Mouse (Mus musculus): Measurements from ENCODE around the gene Rims1. TPM values are rescaled to one million over a fixed set of nuclear protein-coding genes. Genes with fewer than 3 reads are reported as not detected.

Rims1 gene
- polyA plus RNA-seq, 1 experiment from 2014 or later, result 2.0 TPM

GRCm38 (mm10) chr1:22664196-22664595 is 141.6 kb downstream of the Rims1 start:
- 81% methylated on average over 6 of the region's 6 CpGs for WGBS
- DNase-seq (ENCODE audit: low spot score) (no peak), ATAC-seq (replicated peaks; ENCODE audit: insufficient number of reproducible peaks, low FRiP score, low TSS enrichment, low read depth) (no peak)
- Histone ChIP-seq H3K9ac (replicated peaks; ENCODE audit: low read length) (no peak overlapping the region), H3K27me3 (ENCODE audit: control insufficient read depth, insufficient read depth, low read length) (no peaks in the 10 kb centered on the region), H3K36me3 (replicated peaks; ENCODE audit: control insufficient read depth, insufficient read depth, low read depth, low read length) (no peaks in the 10 kb centered on the region), H3K9me3 (replicated peaks; ENCODE audit: control insufficient read depth, low read length) (no peaks in the 10 kb centered on the region), H3K4me2 (ENCODE audit: low read depth, low read length) (no peak overlapping the region), H3K4me3 (ENCODE audit: low read depth, low read length) (no peak overlapping the region), H3K27ac (replicated peaks; ENCODE audit: low read depth, low read length) (no peak overlapping the region), H3K4me1 (ENCODE audit: control insufficient read depth, insufficient read depth, low read length) (no peaks in the 10 kb centered on the region)

GRCm38 (mm10) chr1:22661825-22662224 is 144.0 kb downstream of the Rims1 start:
- no peaks in the 10 kb centered on the region for H3K4me1 ChIP-seq (ENCODE audit: control insufficient read depth, insufficient read depth, low read length)
- WGBS, result 87% methylated on average over 3 of the region's 3 CpGs
- ATAC-seq (replicated peaks; ENCODE audit: insufficient number of reproducible peaks, low FRiP score, low TSS enrichment, low read depth) (no peak), DNase-seq (ENCODE audit: low spot score) (no peak)
- H3K27me3 ChIP-seq (ENCODE audit: control insufficient read depth, insufficient read depth, low read length), result no peaks in the 10 kb centered on the region
- H3K9ac ChIP-seq (replicated peaks; ENCODE audit: low read length), result no peak overlapping the region
- H3K27ac ChIP-seq (replicated peaks; ENCODE audit: low read depth, low read length), result no peak overlapping the region
- no peaks in the 10 kb centered on the region for H3K9me3 ChIP-seq (replicated peaks; ENCODE audit: control insufficient read depth, low read length)
- no peak overlapping the region for H3K4me3 ChIP-seq (ENCODE audit: low read depth, low read length)
- no peak overlapping the region for H3K4me2 ChIP-seq (ENCODE audit: low read depth, low read length)
- no peaks in the 10 kb centered on the region for H3K36me3 ChIP-seq (replicated peaks; ENCODE audit: control insufficient read depth, insufficient read depth, low read depth, low read length)

GRCm38 (mm10) chr1:22655983-22656382 is 149.8 kb downstream of the Rims1 start:
- H3K27ac ChIP-seq (replicated peaks; ENCODE audit: low read depth, low read length), result no peak overlapping the region
- DNase-seq (ENCODE audit: low spot score) (no peak), ATAC-seq (replicated peaks; ENCODE audit: insufficient number of reproducible peaks, low FRiP score, low TSS enrichment, low read depth) (no peak)
- no peak overlapping the region for H3K4me2 ChIP-seq (ENCODE audit: low read depth, low read length)
- no peak overlapping the region for H3K4me3 ChIP-seq (ENCODE audit: low read depth, low read length)
- no peak overlapping the region for H3K9ac ChIP-seq (replicated peaks; ENCODE audit: low read length)
- no peaks in the 10 kb centered on the region for H3K4me1 ChIP-seq (ENCODE audit: control insufficient read depth, insufficient read depth, low read length)
- H3K9me3 ChIP-seq (replicated peaks; ENCODE audit: control insufficient read depth, low read length), result no peaks in the 10 kb centered on the region
- H3K36me3 ChIP-seq (replicated peaks; ENCODE audit: control insufficient read depth, insufficient read depth, low read depth, low read length), result no peaks in the 10 kb centered on the region
- no peaks in the 10 kb centered on the region for H3K27me3 ChIP-seq (ENCODE audit: control insufficient read depth, insufficient read depth, low read length)

- H3K36me3 ChIP-seq (replicated peaks; ENCODE audit: control insufficient read depth, insufficient read depth, low read depth, low read length), result no peaks in the 10 kb centered on the region
- 85% methylated on average over 9 of the region's 9 CpGs for WGBS
Observed at GRCm38 (mm10) chr1:22654903-22655302, 150.9 kb downstream of the Rims1 start.

GRCm38 (mm10) chr1:22650588-22650987 is 155.2 kb downstream of the Rims1 start:
- no peak overlapping the region for H3K4me3 ChIP-seq (ENCODE audit: low read depth, low read length)
- no peak overlapping the region for H3K27ac ChIP-seq (replicated peaks; ENCODE audit: low read depth, low read length)
- no peaks in the 10 kb centered on the region for H3K36me3 ChIP-seq (replicated peaks; ENCODE audit: control insufficient read depth, insufficient read depth, low read depth, low read length)
- H3K27me3 ChIP-seq (ENCODE audit: control insufficient read depth, insufficient read depth, low read length), result no peaks in the 10 kb centered on the region
- no peak overlapping the region for H3K4me2 ChIP-seq (ENCODE audit: low read depth, low read length)
- 77% methylated on average over 7 of the region's 7 CpGs for WGBS
- H3K9me3 ChIP-seq (replicated peaks; ENCODE audit: control insufficient read depth, low read length), result no peaks in the 10 kb centered on the region
- no peaks in the 10 kb centered on the region for H3K4me1 ChIP-seq (ENCODE audit: control insufficient read depth, insufficient read depth, low read length)
- no peak for ATAC-seq (replicated peaks; ENCODE audit: insufficient number of reproducible peaks, low FRiP score, low TSS enrichment, low read depth)
- no peak for DNase-seq (ENCODE audit: low spot score)
- H3K9ac ChIP-seq (replicated peaks; ENCODE audit: low read length), result no peak overlapping the region

More at GRCm38 (mm10) chr1:22654903-22655302, 150.9 kb downstream of the Rims1 start:
- no peak overlapping the region for H3K27ac ChIP-seq (replicated peaks; ENCODE audit: low read depth, low read length)
- no peaks in the 10 kb centered on the region for H3K4me1 ChIP-seq (ENCODE audit: control insufficient read depth, insufficient read depth, low read length)
- no peak overlapping the region for H3K4me3 ChIP-seq (ENCODE audit: low read depth, low read length)
- ATAC-seq (replicated peaks; ENCODE audit: insufficient number of reproducible peaks, low FRiP score, low TSS enrichment, low read depth) (no peak), DNase-seq (ENCODE audit: low spot score) (no peak)
- H3K27me3 ChIP-seq (ENCODE audit: control insufficient read depth, insufficient read depth, low read length), result no peaks in the 10 kb centered on the region
- no peaks in the 10 kb centered on the region for H3K9me3 ChIP-seq (replicated peaks; ENCODE audit: control insufficient read depth, low read length)
- H3K9ac ChIP-seq (replicated peaks; ENCODE audit: low read length), result no peak overlapping the region
- no peak overlapping the region for H3K4me2 ChIP-seq (ENCODE audit: low read depth, low read length)

- Histone ChIP-seq H3K9me3 (replicated peaks; ENCODE audit: control insufficient read depth, low read length) (no peaks in the 10 kb centered on the region), H3K4me2 (ENCODE audit: low read depth, low read length) (no peak overlapping the region), H3K27me3 (ENCODE audit: control insufficient read depth, insufficient read depth, low read length) (no peaks in the 10 kb centered on the region), H3K36me3 (replicated peaks; ENCODE audit: control insufficient read depth, insufficient read depth, low read depth, low read length) (no peaks in the 10 kb centered on the region), H3K4me3 (ENCODE audit: low read depth, low read length) (no peak overlapping the region), H3K9ac (replicated peaks; ENCODE audit: low read length) (no peak overlapping the region), H3K27ac (replicated peaks; ENCODE audit: low read depth, low read length) (no peak overlapping the region), H3K4me1 (ENCODE audit: control insufficient read depth, insufficient read depth, low read length) (no peaks in the 10 kb centered on the region)
- ATAC-seq (replicated peaks; ENCODE audit: insufficient number of reproducible peaks, low FRiP score, low TSS enrichment, low read depth), result no peak
- no peak for DNase-seq (ENCODE audit: low spot score)
- 60% methylated on average over 1 of the region's 1 CpGs for WGBS
Observed at GRCm38 (mm10) chr1:22649432-22649831, 156.4 kb downstream of the Rims1 start.

GRCm38 (mm10) chr1:22645257-22645656 is 160.5 kb downstream of the Rims1 start:
- H3K9ac ChIP-seq (replicated peaks; ENCODE audit: low read length), result no peak overlapping the region
- no peaks in the 10 kb centered on the region for H3K9me3 ChIP-seq (replicated peaks; ENCODE audit: control insufficient read depth, low read length)
- H3K4me2 ChIP-seq (ENCODE audit: low read depth, low read length), result no peak overlapping the region
- no peaks in the 10 kb centered on the region for H3K36me3 ChIP-seq (replicated peaks; ENCODE audit: control insufficient read depth, insufficient read depth, low read depth, low read length)
- ATAC-seq (replicated peaks; ENCODE audit: insufficient number of reproducible peaks, low FRiP score, low TSS enrichment, low read depth), result no peak
- no peak overlapping the region for H3K4me3 ChIP-seq (ENCODE audit: low read depth, low read length)
- H3K27ac ChIP-seq (replicated peaks; ENCODE audit: low read depth, low read length), result no peak overlapping the region
- no peak for DNase-seq (ENCODE audit: low spot score)
- H3K4me1 ChIP-seq (ENCODE audit: control insufficient read depth, insufficient read depth, low read length), result no peaks in the 10 kb centered on the region
- WGBS, result 41% methylated on average over 2 of the region's 2 CpGs
- no peaks in the 10 kb centered on the region for H3K27me3 ChIP-seq (ENCODE audit: control insufficient read depth, insufficient read depth, low read length)

- Histone ChIP-seq H3K4me3 (ENCODE audit: low read depth, low read length) (no peak overlapping the region), H3K36me3 (replicated peaks; ENCODE audit: control insufficient read depth, insufficient read depth, low read depth, low read length) (no peaks in the 10 kb centered on the region), H3K4me1 (ENCODE audit: control insufficient read depth, insufficient read depth, low read length) (no peaks in the 10 kb centered on the region), H3K27me3 (ENCODE audit: control insufficient read depth, insufficient read depth, low read length) (no peaks in the 10 kb centered on the region), H3K9ac (replicated peaks; ENCODE audit: low read length) (no peak overlapping the region), H3K4me2 (ENCODE audit: low read depth, low read length) (no peak overlapping the region), H3K27ac (replicated peaks; ENCODE audit: low read depth, low read length) (no peak overlapping the region), H3K9me3 (replicated peaks; ENCODE audit: control insufficient read depth, low read length) (no peaks in the 10 kb centered on the region)
- DNase-seq (ENCODE audit: low spot score), result no peak
- WGBS, result 94% methylated on average over 5 of the region's 5 CpGs
- no peak for ATAC-seq (replicated peaks; ENCODE audit: insufficient number of reproducible peaks, low FRiP score, low TSS enrichment, low read depth)
Observed at GRCm38 (mm10) chr1:22640568-22640967, 165.2 kb downstream of the Rims1 start.

All from embryonic facial prominence, embryonic 11.5 days (tissue).